Mouse (Mus musculus): ENCODE measurements around the gene Ncf1.

DNA sequence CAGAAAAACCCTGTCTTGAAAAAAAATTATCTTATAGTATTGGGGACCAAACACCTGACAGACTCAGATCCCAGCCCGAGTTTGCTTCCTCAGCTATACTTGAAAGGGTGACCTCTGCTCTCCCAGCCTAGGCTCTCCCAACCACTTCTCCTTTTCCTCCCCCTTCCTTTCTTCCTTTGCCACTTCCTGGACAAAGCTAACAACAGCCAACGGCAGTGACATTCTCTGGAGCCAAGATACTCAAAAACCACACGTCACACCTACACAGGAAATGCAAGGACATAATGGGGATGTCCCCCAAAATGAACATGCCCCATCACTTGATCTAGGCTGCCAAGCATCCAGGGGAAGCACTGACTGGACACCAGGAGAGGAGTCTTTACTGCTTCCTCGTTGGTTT, 29.0 kb upstream of the Ncf1 start:
- TF ChIP-seq POLR2A (IDR thresholded peaks at IDR 0.05; ENCODE audit: borderline replicate concordance, insufficient read depth, low read length) = no peak
- TF ChIP-seq CTCF (IDR thresholded peaks at IDR 0.05; ENCODE audit: borderline replicate concordance, insufficient read depth, low read depth, low read length) = no peak

Data from cerebellum, adult 2 months (tissue).